8 mouse cellular contexts compared by ENCODE assay signal in the genomic region with DNA sequence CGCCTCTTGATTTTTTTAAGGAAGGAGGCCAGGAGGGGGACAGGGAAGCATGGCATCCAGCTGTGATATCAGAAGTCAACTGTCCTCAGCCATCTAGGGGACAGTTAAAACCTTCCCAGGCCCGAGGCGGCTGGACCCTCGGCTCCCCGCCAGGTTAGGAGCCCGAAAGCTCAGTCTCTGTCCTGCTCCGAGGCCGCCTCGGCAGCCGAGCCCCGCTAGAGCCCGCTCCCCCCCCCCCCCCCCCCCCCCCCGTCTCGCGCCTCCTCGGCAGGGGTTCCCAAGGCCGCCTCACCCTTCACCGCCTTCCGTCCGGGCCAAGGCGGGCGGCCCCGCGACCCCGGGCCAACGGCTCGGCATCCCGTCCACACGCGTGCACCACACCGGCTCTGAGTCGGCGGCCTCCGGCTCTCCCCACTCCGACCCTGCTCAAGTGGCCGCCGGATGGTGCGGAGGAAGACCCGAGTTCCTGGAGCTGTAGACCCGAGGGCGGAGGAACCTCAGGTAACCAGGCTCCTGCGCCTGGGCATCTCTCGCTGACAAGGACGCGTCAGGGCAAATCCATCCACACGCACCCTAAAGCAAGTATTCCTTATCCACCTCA. TPM values are rescaled to one million over a fixed set of nuclear protein-coding genes. Genes with fewer than 3 reads are reported as not detected.
DNase-seq lines count a peak whose midpoint lies in the region; ATAC-seq and TF ChIP-seq lines count a peak whose summit lies in the region.

A gene (plus strand): TSS at position 286 of the 601 bp plus-strand sequence.

- WGBS in kidney, embryonic 15.5 days: 2% methylated on average over 30 of the region's 46 CpGs
- under 1% methylated on average over 39 of the region's 46 CpGs for WGBS in bone marrow, adult 2 months

- peak within 1 kb of the TSS; percentile 87 for H3K9ac ChIP-seq in kidney, embryonic 15.5 days

- H3K4me3 ChIP-seq in kidney, embryonic 15.5 days (replicated peaks): peak within 1 kb of the TSS; percentile 78
- peak within 1 kb of the TSS; percentile 74 for H3K4me3 ChIP-seq in C2C12 (ENCODE audit: insufficient read depth, poor library complexity, severe bottlenecking)
- H3K4me3 ChIP-seq in bone marrow, adult 2 months (replicated peaks; ENCODE audit: control insufficient read depth, low read depth, low read length): peak within 1 kb of the TSS; percentile 94

- no peaks in the 10 kb centered on the region for H3K9me3 ChIP-seq in kidney, embryonic 15.5 days (replicated peaks)

- H3K36me3 ChIP-seq in kidney, embryonic 15.5 days: peaks cover 53% of the 10 kb centered on the region
- H3K36me3 ChIP-seq in C2C12 (ENCODE audit: control insufficient read depth, insufficient read depth): peaks cover 38% of the 10 kb centered on the region

- H3K4me1 ChIP-seq in kidney, embryonic 15.5 days: peaks cover 11% of the 10 kb centered on the region
- H3K4me1 ChIP-seq in bone marrow, adult 2 months (ENCODE audit: control insufficient read depth, insufficient read depth, low read length): no peaks in the 10 kb centered on the region

- peak within 1 kb of the TSS; percentile 98 for H3K27ac ChIP-seq in kidney, embryonic 15.5 days
- peak within 1 kb of the TSS; percentile 90 for H3K27ac ChIP-seq in bone marrow, adult 2 months (ENCODE audit: control insufficient read depth, insufficient read depth, low read depth, low read length, poor library complexity)

- TF ChIP-seq POLR2A in bone marrow, adult 2 months (IDR thresholded peaks at IDR 0.05; ENCODE audit: borderline replicate concordance, control insufficient read depth, low read depth, low read length): no peak

- TF ChIP-seq CTCF in C2C12 (IDR thresholded peaks at IDR 0.05; ENCODE audit: control insufficient read depth, insufficient read depth, insufficient read length): no peak
- no peak for TF ChIP-seq CTCF in bone marrow, adult 2 months (IDR thresholded peaks at IDR 0.05; ENCODE audit: control insufficient read depth, insufficient read depth, low read length)

- peak within 1 kb of the TSS; percentile 77 for H3K4me2 ChIP-seq in kidney, embryonic 15.5 days

- H3ac ChIP-seq in C2C12 (ENCODE audit: control insufficient read depth, insufficient read length, low read depth): peak within 1 kb of the TSS; percentile 93

- H3K79me2 ChIP-seq in C2C12 (ENCODE audit: control insufficient read depth, insufficient read depth): peaks cover 39% of the 10 kb centered on the region

- no peaks in the 10 kb centered on the region for H3K27me3 ChIP-seq in kidney, embryonic 15.5 days
- no peaks in the 10 kb centered on the region for H3K27me3 ChIP-seq in C2C12 (ENCODE audit: control insufficient read depth, insufficient read depth, insufficient read length)

- H3K79me3 ChIP-seq in C2C12 (ENCODE audit: low read depth): peaks cover 23% of the 10 kb centered on the region

- ATAC-seq in kidney, embryonic 15.5 days (replicated peaks; ENCODE audit: low FRiP score): peak; percentile 87
- ATAC-seq in inflammation-experienced regulatory T-cells, adult 6 months: peak; percentile 44

- DNase-seq in kidney, adult 9 months: no peak
- DNase-seq in gastrocnemius, postnatal 10 days: peak; percentile 51
- DNase-seq in lung, postnatal 10 days: peak; percentile 34
- DNase-seq in T-cell, adult 2 months (ENCODE audit: low spot score): no peak

TF ChIP-seq in C2C12, 6 proteins besides CTCF, POLR2A, EP300 and RAD21:
- TF ChIP-seq CEBPB (IDR thresholded peaks at IDR 0.05; ENCODE audit: low read depth) (no peak), FOSL1 (IDR thresholded peaks at IDR 0.05; ENCODE audit: insufficient read depth, low read length, poor library complexity, severe bottlenecking) (no peak), MYOD1 (IDR thresholded peaks at IDR 0.05; ENCODE audit: control insufficient read depth, insufficient read length, low read depth) (no peak), USF1 (IDR thresholded peaks at IDR 0.05; ENCODE audit: low read depth) (no peak), MYOG (IDR thresholded peaks at IDR 0.05; ENCODE audit: control insufficient read depth, extremely low read depth, insufficient read length) (no peak), MAX (IDR thresholded peaks at IDR 0.05) (no peak)

RNA-seq across cellular contexts. Expression of the gene that starts here (rescaled TPM):
- 69.7 and 74.6 TPM in 2 replicates for polyA plus RNA-seq in kidney, embryonic 15.5 days (2015; fragmentation: Nextera tagmentation; extraction: Ambion mirVana)
- 35.9 TPM for polyA plus RNA-seq in C2C12 (2012; fragmentation: generic; extraction: Trizol)
- polyA plus RNA-seq in bone marrow, adult 2 months (2011; ENCODE audit: insufficient read depth, insufficient read length, low replicate concordance, missing spikeins): 12.9 and 16.1 TPM in 2 replicates
- 10 to 100 TPM; 23.1 to 24.4 TPM for total RNA-seq in gastrocnemius, postnatal 10 days (2021)
- polyA plus RNA-seq in inflammation-experienced regulatory T-cells, adult 6 months (2017; shearing (Covaris generic)): 10 to 100 TPM; 42.4 to 69.7 (median 60.2) TPM

Comparison
In these comparisons a context has a peak if more than half of its experiments do, and no peak if none do; other contexts are left out.
1. DNase-seq: peak in gastrocnemius, postnatal 10 days (single experiment) and lung, postnatal 10 days (single experiment); none in kidney, adult 9 months (single experiment) and T-cell, adult 2 months (single experiment).
2. Peak in every context shown above with its lines, with median percentiles within 50 percentile points of each other: H3K4me3 ChIP-seq.